Mouse (Mus musculus): Measurements from ENCODE around the gene Snapc3.

- TF ChIP-seq CTCF (IDR thresholded peaks at IDR 0.05) (no peak), POLR2A (IDR thresholded peaks at IDR 0.05; ENCODE audit: insufficient read depth, low read depth, low read length) (no peak), EP300 (IDR thresholded peaks at IDR 0.05; ENCODE audit: insufficient read depth, low read depth, low read length) (no peak)
Observed at GRCm38 (mm10) chr4:83431950-83432349, 14.4 kb downstream of the Snapc3 start.
